Mouse (Mus musculus): ENCODE measurements around the gene Nutm1. TPM values are rescaled to one million over a fixed set of nuclear protein-coding genes. Genes with fewer than 3 reads are reported as not detected.

Gene Nutm1
- polyA plus RNA-seq, 1 experiment: not detected

- TF ChIP-seq POLR2A (IDR thresholded peaks at IDR 0.05; ENCODE audit: borderline replicate concordance, insufficient read depth, low read length) (no peak), CTCF (IDR thresholded peaks at IDR 0.05; ENCODE audit: borderline replicate concordance, insufficient read depth, low read depth, low read length) (peak; percentile 30; the same call in 1 of the 2 replicates)
- Histone ChIP-seq H3K27me3 (ENCODE audit: control insufficient read depth, insufficient read depth, low read length) (no peaks in the 10 kb centered on the region), H3K27ac (ENCODE audit: insufficient read depth, low read length) (no peak overlapping the region), H3K4me3 (replicated peaks; ENCODE audit: insufficient read depth, low read depth, low read length) (no peak overlapping the region), H3K4me1 (ENCODE audit: control insufficient read depth, insufficient read depth, low read length) (no peaks in the 10 kb centered on the region)
- 16% methylated on average over 1 of the region's 1 CpGs for WGBS
- DNase-seq: no peak
These were observed 43.1 kb downstream of the Nutm1 start for GRCm38 (mm10) chr2:112215977-112216376.

- TF ChIP-seq POLR2A (IDR thresholded peaks at IDR 0.05; ENCODE audit: borderline replicate concordance, insufficient read depth, low read length) (no peak), CTCF (IDR thresholded peaks at IDR 0.05; ENCODE audit: borderline replicate concordance, insufficient read depth, low read depth, low read length) (no peak)
- no peak overlapping the region for H3K27ac ChIP-seq (ENCODE audit: insufficient read depth, low read length)
- WGBS: 26% methylated on average over 2 of the region's 2 CpGs
- H3K4me3 ChIP-seq (replicated peaks; ENCODE audit: insufficient read depth, low read depth, low read length): no peak overlapping the region
- no peaks in the 10 kb centered on the region for H3K27me3 ChIP-seq (ENCODE audit: control insufficient read depth, insufficient read depth, low read length)
- H3K4me1 ChIP-seq (ENCODE audit: control insufficient read depth, insufficient read depth, low read length): no peaks in the 10 kb centered on the region
- DNase-seq: no peak
These were observed 48.4 kb downstream of the Nutm1 start for GRCm38 (mm10) chr2:112210699-112211098.

GRCm38 (mm10) chr2:112210142-112210541 lies 48.9 kb downstream of the Nutm1 start:
- 5% methylated on average over 6 of the region's 6 CpGs for WGBS
- no peak for TF ChIP-seq CTCF (IDR thresholded peaks at IDR 0.05; ENCODE audit: borderline replicate concordance, insufficient read depth, low read depth, low read length)
- TF ChIP-seq POLR2A (IDR thresholded peaks at IDR 0.05; ENCODE audit: borderline replicate concordance, insufficient read depth, low read length): no peak
- Histone ChIP-seq H3K27me3 (ENCODE audit: control insufficient read depth, insufficient read depth, low read length) (no peaks in the 10 kb centered on the region), H3K27ac (ENCODE audit: insufficient read depth, low read length) (no peak overlapping the region), H3K4me3 (replicated peaks; ENCODE audit: insufficient read depth, low read depth, low read length) (no peak overlapping the region), H3K4me1 (ENCODE audit: control insufficient read depth, insufficient read depth, low read length) (no peaks in the 10 kb centered on the region)
- DNase-seq: peak; percentile 28 to 65

GRCm38 (mm10) chr2:112203056-112203455 lies 56.0 kb downstream of the Nutm1 start:
- no peak for DNase-seq
- Histone ChIP-seq H3K4me3 (replicated peaks; ENCODE audit: insufficient read depth, low read depth, low read length) (no peak overlapping the region), H3K27ac (ENCODE audit: insufficient read depth, low read length) (no peak overlapping the region), H3K27me3 (ENCODE audit: control insufficient read depth, insufficient read depth, low read length) (no peaks in the 10 kb centered on the region), H3K4me1 (ENCODE audit: control insufficient read depth, insufficient read depth, low read length) (no peaks in the 10 kb centered on the region)
- TF ChIP-seq POLR2A (IDR thresholded peaks at IDR 0.05; ENCODE audit: borderline replicate concordance, insufficient read depth, low read length): no peak
- no peak for TF ChIP-seq CTCF (IDR thresholded peaks at IDR 0.05; ENCODE audit: borderline replicate concordance, insufficient read depth, low read depth, low read length)
- WGBS: 23% methylated on average over 6 of the region's 6 CpGs

Other genes with a start within 250 kb of the Nutm1 start
- gene Olfr1310, start 246.6 kb downstream of the Nutm1 start, polyA plus RNA-seq (2012; rRNA removed): not detected in 2 replicates
- gene Olfr1311, start 234.9 kb downstream of the Nutm1 start, polyA plus RNA-seq (2012; rRNA removed): not detected in 2 replicates
- gene Olfr1312, start 209.1 kb downstream of the Nutm1 start, polyA plus RNA-seq (2012; rRNA removed): not detected in 2 replicates
- gene Olfr1313, start 181.4 kb downstream of the Nutm1 start, polyA plus RNA-seq (2012; rRNA removed): not detected in 2 replicates
- gene Olfr1314, start 162.5 kb downstream of the Nutm1 start, polyA plus RNA-seq (2012; rRNA removed): not detected in 2 replicates
- not detected in 2 replicates for gene Olfr1315-ps1, start 143.9 kb downstream of the Nutm1 start, polyA plus RNA-seq (2012; rRNA removed)
- not detected in 2 replicates for gene Olfr1316, start 124.3 kb downstream of the Nutm1 start, polyA plus RNA-seq (2012; rRNA removed)
- not detected in 2 replicates for gene Olfr1317, start 119.0 kb downstream of the Nutm1 start, polyA plus RNA-seq (2012; rRNA removed)
- not detected in 2 replicates for gene Olfr1318, start 105.1 kb downstream of the Nutm1 start, polyA plus RNA-seq (2012; rRNA removed)
- 219 and 231 TPM in 2 replicates for gene Lpcat4, start 19.8 kb downstream of the Nutm1 start, polyA plus RNA-seq (2012; rRNA removed)
- gene Nop10, start 2.6 kb upstream of the Nutm1 start, polyA plus RNA-seq (2012; rRNA removed): 99.7 and 104 TPM in 2 replicates
- 96.9 and 98.7 TPM in 2 replicates for gene Slc12a6, start 6.5 kb upstream of the Nutm1 start, polyA plus RNA-seq (2012; rRNA removed)
- gene Gm21985, start 7.0 kb upstream of the Nutm1 start, polyA plus RNA-seq (2012; rRNA removed): 0.19 TPM in 1 of 2 replicates, not detected in the other
- 249 and 256 TPM in 2 replicates for gene Emc4, start 108.7 kb upstream of the Nutm1 start, polyA plus RNA-seq (2012; rRNA removed)
- 10.7 and 11.3 TPM in 2 replicates for gene Katnbl1, start 119.9 kb upstream of the Nutm1 start, polyA plus RNA-seq (2012; rRNA removed)
- 40.4 and 41.3 TPM in 2 replicates for gene Emc7, start 195.7 kb upstream of the Nutm1 start, polyA plus RNA-seq (2012; rRNA removed)
- gene Chrm5, start 221.5 kb upstream of the Nutm1 start, polyA plus RNA-seq (2012; rRNA removed): 0.16 and 0.41 TPM in 2 replicates
- 14.6 and 19.1 TPM in 2 replicates for gene Aven, start 233.7 kb upstream of the Nutm1 start, polyA plus RNA-seq (2012; rRNA removed)

Data from cerebellum, adult 2 months (tissue).